Mouse (Mus musculus): Measurements from ENCODE around the gene Clk1. TPM values are rescaled to one million over a fixed set of nuclear protein-coding genes. Genes with fewer than 3 reads are reported as not detected.

Clk1 gene
- polyA plus RNA-seq (2015; fragmentation: Nextera tagmentation; extraction: Ambion mirVana): 191 and 204 TPM in 2 replicates

DNA sequence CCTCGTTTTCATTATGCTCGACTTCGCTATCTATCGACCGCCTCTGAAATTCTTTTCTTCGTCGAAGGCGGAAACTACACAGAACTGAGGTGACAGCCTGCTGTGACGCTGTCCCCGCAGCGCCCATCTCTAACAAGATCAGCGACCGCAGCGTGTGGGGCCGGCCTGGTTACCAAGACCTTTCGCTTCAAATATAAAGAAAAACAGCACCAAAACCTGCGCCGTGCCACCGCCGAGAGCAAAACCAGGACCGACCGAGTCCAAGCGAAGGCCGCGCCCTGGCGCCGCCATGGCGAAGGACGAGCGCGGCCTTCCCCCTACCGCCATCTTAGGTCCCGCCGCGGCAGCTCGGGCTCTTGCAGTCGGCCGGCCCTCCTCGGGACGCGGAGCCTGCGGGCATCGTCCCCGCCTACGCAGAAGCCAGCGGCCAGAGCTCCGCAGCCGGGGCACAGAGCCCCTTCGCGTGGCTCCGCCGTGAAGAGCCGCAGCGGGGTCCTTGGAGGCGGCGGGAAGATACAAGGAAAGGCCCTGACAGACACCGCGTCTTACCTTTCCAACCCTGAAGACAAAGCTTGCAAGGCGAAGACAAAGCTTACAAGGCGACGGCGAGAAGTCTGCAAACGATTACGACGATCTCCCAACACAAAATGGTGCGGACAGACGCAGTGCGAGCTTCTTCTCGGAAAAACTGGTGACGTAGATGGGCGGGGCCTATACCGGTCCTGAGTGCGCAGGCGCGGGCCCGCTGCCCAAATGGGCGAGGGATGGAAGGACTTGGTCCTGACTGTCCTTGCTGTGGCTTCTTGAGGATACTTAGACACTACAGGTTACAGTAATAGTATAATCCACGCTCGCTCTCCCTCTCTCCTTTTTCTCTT lies at the start of gene Clk1:
Gene Clk1, minus strand, starts transcription at position 696 of the 878 bp plus-strand sequence.
- ATAC-seq (ENCODE audit: low FRiP score, low TSS enrichment): peak; percentile 93
- Histone ChIP-seq H3K4me3 (ENCODE audit: low read length) (peak within 1 kb of the TSS; percentile 100), H3K4me2 (replicated peaks; ENCODE audit: low read depth, low read length) (peak within 1 kb of the TSS; percentile 84), H3K27me3 (ENCODE audit: insufficient read depth, low read length) (no peaks in the 10 kb centered on the region), H3K9me3 (ENCODE audit: low read length) (no peaks in the 10 kb centered on the region), H3K36me3 (ENCODE audit: insufficient read depth, low read length) (peaks cover 24% of the 10 kb centered on the region), H3K4me1 (ENCODE audit: insufficient read depth, low read length) (peaks cover 24% of the 10 kb centered on the region), H3K9ac (replicated peaks; ENCODE audit: low read length) (peak within 1 kb of the TSS; percentile 100), H3K27ac (ENCODE audit: low read length) (peak within 1 kb of the TSS; percentile 99)
- under 1% methylated on average over 79 of the region's 79 CpGs for WGBS

DNA sequence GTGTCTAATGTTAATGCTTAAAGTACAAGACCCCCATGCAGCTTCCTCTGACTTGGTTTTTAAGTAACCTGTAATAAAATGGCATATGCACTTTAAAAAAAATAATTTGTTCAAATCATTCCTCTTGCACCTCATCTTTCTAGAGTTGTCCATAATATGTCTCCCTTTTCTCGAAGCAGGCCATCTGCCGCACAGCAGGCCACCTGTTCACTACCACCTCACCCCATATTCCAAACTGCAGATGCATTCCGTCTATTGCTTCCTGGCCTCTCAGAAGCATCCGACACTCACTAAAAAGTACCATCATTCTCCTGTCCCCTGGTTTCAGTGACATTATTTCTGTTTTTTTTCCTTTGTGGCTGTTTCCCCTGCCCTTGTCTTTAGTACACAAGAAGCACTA lies 41.7 kb upstream of the Clk1 start:
- Histone ChIP-seq H3K4me2 (replicated peaks; ENCODE audit: low read depth, low read length) (no peak overlapping the region), H3K9ac (replicated peaks; ENCODE audit: low read length) (no peak overlapping the region), H3K36me3 (ENCODE audit: insufficient read depth, low read length) (peaks cover 53% of the 10 kb centered on the region), H3K27me3 (ENCODE audit: insufficient read depth, low read length) (no peaks in the 10 kb centered on the region), H3K4me1 (ENCODE audit: insufficient read depth, low read length) (no peaks in the 10 kb centered on the region), H3K27ac (ENCODE audit: low read length) (no peak overlapping the region), H3K4me3 (ENCODE audit: low read length) (no peak overlapping the region), H3K9me3 (ENCODE audit: low read length) (no peaks in the 10 kb centered on the region)
- 94% methylated on average over 4 of the region's 4 CpGs for WGBS
- ATAC-seq (ENCODE audit: low FRiP score, low TSS enrichment): no peak

GRCm38 (mm10) chr1:58465042-58465441 lies 41.2 kb upstream of the Clk1 start:
- Histone ChIP-seq H3K9ac (replicated peaks; ENCODE audit: low read length) (no peak overlapping the region), H3K4me1 (ENCODE audit: insufficient read depth, low read length) (no peaks in the 10 kb centered on the region), H3K36me3 (ENCODE audit: insufficient read depth, low read length) (peaks cover 54% of the 10 kb centered on the region), H3K4me2 (replicated peaks; ENCODE audit: low read depth, low read length) (no peak overlapping the region), H3K27ac (ENCODE audit: low read length) (no peak overlapping the region), H3K9me3 (ENCODE audit: low read length) (no peaks in the 10 kb centered on the region), H3K27me3 (ENCODE audit: insufficient read depth, low read length) (no peaks in the 10 kb centered on the region), H3K4me3 (ENCODE audit: low read length) (no peak overlapping the region)
- no peak for ATAC-seq (ENCODE audit: low FRiP score, low TSS enrichment)
- 88% methylated on average over 4 of the region's 4 CpGs for whole genome bisulfite sequencing

DNA sequence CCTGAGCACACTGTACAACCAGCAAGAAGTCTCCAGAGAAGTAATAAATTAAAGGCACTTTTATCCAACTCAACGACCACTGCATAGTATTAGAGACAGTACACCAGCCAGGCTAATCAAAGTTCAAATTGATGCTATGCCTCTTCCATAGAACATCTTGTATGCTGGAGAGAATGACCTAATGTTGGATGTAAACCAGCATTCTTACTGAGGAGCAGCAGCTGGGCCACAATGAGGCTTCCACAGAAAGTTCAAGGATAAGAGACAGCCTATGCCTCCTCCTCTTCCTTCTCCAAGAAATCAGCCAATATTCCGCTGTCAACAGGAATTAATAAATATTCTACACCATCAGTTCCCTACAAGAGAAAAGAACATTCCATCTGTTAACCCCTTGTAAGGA lies 40.1 kb upstream of the Clk1 start:
- Histone ChIP-seq H3K4me2 (replicated peaks; ENCODE audit: low read depth, low read length) (no peak overlapping the region), H3K27ac (ENCODE audit: low read length) (no peak overlapping the region), H3K4me3 (ENCODE audit: low read length) (no peak overlapping the region), H3K9ac (replicated peaks; ENCODE audit: low read length) (no peak overlapping the region), H3K27me3 (ENCODE audit: insufficient read depth, low read length) (no peaks in the 10 kb centered on the region), H3K36me3 (ENCODE audit: insufficient read depth, low read length) (peaks cover 50% of the 10 kb centered on the region), H3K4me1 (ENCODE audit: insufficient read depth, low read length) (no peaks in the 10 kb centered on the region), H3K9me3 (ENCODE audit: low read length) (no peaks in the 10 kb centered on the region)
- WGBS: 66% methylated on average over 2 of the region's 2 CpGs
- ATAC-seq (ENCODE audit: low FRiP score, low TSS enrichment): no peak

DNA sequence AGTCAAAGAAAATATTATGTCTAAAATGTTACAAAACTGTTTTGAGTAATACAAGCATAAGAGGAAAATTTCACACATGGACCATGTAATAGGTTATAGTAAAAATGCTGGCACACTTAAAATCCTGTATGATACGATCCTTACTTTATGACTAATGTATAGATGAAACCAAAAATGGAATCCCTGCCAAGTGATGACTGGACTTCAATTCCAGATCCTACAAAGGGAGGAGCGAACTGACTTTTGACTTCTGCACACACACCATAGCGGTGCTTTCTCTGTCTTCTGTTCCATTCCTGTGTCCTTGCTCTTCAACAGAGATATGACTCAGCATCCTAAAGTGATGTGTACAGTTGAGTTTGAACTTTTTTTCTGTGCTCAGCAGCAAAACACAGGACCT lies 36.7 kb upstream of the Clk1 start:
- Histone ChIP-seq H3K4me3 (ENCODE audit: low read length) (no peak overlapping the region), H3K9ac (replicated peaks; ENCODE audit: low read length) (no peak overlapping the region), H3K4me2 (replicated peaks; ENCODE audit: low read depth, low read length) (no peak overlapping the region), H3K4me1 (ENCODE audit: insufficient read depth, low read length) (no peaks in the 10 kb centered on the region), H3K27ac (ENCODE audit: low read length) (no peak overlapping the region), H3K27me3 (ENCODE audit: insufficient read depth, low read length) (no peaks in the 10 kb centered on the region), H3K36me3 (ENCODE audit: insufficient read depth, low read length) (peaks cover 70% of the 10 kb centered on the region), H3K9me3 (ENCODE audit: low read length) (no peaks in the 10 kb centered on the region)
- 96% methylated on average over 3 of the region's 3 CpGs for WGBS
- ATAC-seq (ENCODE audit: low FRiP score, low TSS enrichment): no peak

- no peak overlapping the region for H3K4me2 ChIP-seq (replicated peaks; ENCODE audit: low read depth, low read length)
- no peak for ATAC-seq (ENCODE audit: low FRiP score, low TSS enrichment)
- H3K36me3 ChIP-seq (ENCODE audit: insufficient read depth, low read length): peaks cover 70% of the 10 kb centered on the region
- H3K4me3 ChIP-seq (ENCODE audit: low read length): no peak overlapping the region
- H3K27me3 ChIP-seq (ENCODE audit: insufficient read depth, low read length): no peaks in the 10 kb centered on the region
- no peak overlapping the region for H3K27ac ChIP-seq (ENCODE audit: low read length)
- WGBS: 72% methylated on average over 2 of the region's 2 CpGs
- H3K4me1 ChIP-seq (ENCODE audit: insufficient read depth, low read length): no peaks in the 10 kb centered on the region
- no peaks in the 10 kb centered on the region for H3K9me3 ChIP-seq (ENCODE audit: low read length)
- H3K9ac ChIP-seq (replicated peaks; ENCODE audit: low read length): no peak overlapping the region
Observed at GRCm38 (mm10) chr1:58458867-58459266, 35.0 kb upstream of the Clk1 start.

- Histone ChIP-seq H3K27me3 (ENCODE audit: insufficient read depth, low read length) (no peaks in the 10 kb centered on the region), H3K4me2 (replicated peaks; ENCODE audit: low read depth, low read length) (no peak overlapping the region), H3K27ac (ENCODE audit: low read length) (no peak overlapping the region), H3K9me3 (ENCODE audit: low read length) (no peaks in the 10 kb centered on the region), H3K9ac (replicated peaks; ENCODE audit: low read length) (no peak overlapping the region), H3K4me1 (ENCODE audit: insufficient read depth, low read length) (no peaks in the 10 kb centered on the region), H3K4me3 (ENCODE audit: low read length) (no peak overlapping the region), H3K36me3 (ENCODE audit: insufficient read depth, low read length) (peaks cover 77% of the 10 kb centered on the region)
- WGBS: 80% methylated on average over 5 of the region's 5 CpGs
- no peak for ATAC-seq (ENCODE audit: low FRiP score, low TSS enrichment)
Observed at GRCm38 (mm10) chr1:58458175-58458574, 34.3 kb upstream of the Clk1 start.

DNA sequence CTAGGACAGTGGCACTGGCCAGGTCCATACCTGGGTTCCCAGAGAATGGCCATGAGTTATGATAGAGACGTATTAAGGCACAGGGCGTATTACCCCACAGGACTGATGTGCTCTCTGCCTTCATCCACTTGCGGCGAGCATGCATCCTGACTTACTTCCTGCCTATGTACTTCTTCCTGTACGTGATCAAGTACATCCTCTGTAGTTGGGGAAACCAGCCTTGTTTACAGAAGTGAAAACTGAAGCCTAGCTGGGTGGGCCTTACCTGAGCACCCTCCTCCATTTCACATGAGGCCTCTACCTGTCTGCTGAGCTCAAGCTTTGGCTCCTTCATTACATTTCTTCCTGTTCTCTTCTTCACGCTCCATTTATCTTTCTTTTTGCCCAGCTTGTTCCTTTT lies 30.4 kb upstream of the Clk1 start:
- Histone ChIP-seq H3K36me3 (ENCODE audit: insufficient read depth, low read length) (peaks cover 71% of the 10 kb centered on the region), H3K4me1 (ENCODE audit: insufficient read depth, low read length) (no peaks in the 10 kb centered on the region), H3K9ac (replicated peaks; ENCODE audit: low read length) (no peak overlapping the region), H3K9me3 (ENCODE audit: low read length) (no peaks in the 10 kb centered on the region), H3K4me2 (replicated peaks; ENCODE audit: low read depth, low read length) (no peak overlapping the region), H3K27me3 (ENCODE audit: insufficient read depth, low read length) (no peaks in the 10 kb centered on the region), H3K4me3 (ENCODE audit: low read length) (no peak overlapping the region), H3K27ac (ENCODE audit: low read length) (no peak overlapping the region)
- no peak for ATAC-seq (ENCODE audit: low FRiP score, low TSS enrichment)
- WGBS: 89% methylated on average over 6 of the region's 6 CpGs

DNA sequence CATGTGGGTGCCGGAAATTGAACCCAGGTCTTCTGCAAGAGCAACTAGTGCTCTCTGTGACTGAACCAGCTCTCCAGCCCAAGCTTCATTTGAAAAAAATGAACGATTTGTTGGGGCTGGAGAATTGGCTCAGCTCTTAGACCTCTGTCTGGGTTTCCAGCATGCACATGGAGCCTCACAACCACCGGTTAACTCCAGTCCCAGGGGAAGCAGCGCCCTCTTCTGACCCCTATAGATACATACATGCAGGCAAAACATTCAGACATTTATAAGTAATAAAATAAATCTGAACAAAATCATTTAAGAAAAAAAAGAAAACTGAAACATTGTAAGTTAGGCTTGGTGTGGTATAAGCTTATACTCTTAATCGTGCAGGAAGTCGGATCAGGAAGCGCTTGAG lies 24.5 kb upstream of the Clk1 start:
- no peak overlapping the region for H3K4me2 ChIP-seq (replicated peaks; ENCODE audit: low read depth, low read length)
- H3K36me3 ChIP-seq (ENCODE audit: insufficient read depth, low read length): peaks cover 30% of the 10 kb centered on the region
- H3K4me1 ChIP-seq (ENCODE audit: insufficient read depth, low read length): peaks cover 14% of the 10 kb centered on the region; the same call in 1 of the 2 replicates
- H3K4me3 ChIP-seq (ENCODE audit: low read length): no peak overlapping the region
- ATAC-seq (ENCODE audit: low FRiP score, low TSS enrichment): no peak
- 85% methylated on average over 7 of the region's 7 CpGs for whole genome bisulfite sequencing
- H3K9me3 ChIP-seq (ENCODE audit: low read length): no peaks in the 10 kb centered on the region
- no peak overlapping the region for H3K9ac ChIP-seq (replicated peaks; ENCODE audit: low read length)
- H3K27ac ChIP-seq (ENCODE audit: low read length): no peak overlapping the region
- no peaks in the 10 kb centered on the region for H3K27me3 ChIP-seq (ENCODE audit: insufficient read depth, low read length)

GRCm38 (mm10) chr1:58447766-58448165 lies 23.9 kb upstream of the Clk1 start:
- WGBS: 75% methylated on average over 7 of the region's 7 CpGs
- Histone ChIP-seq H3K9me3 (ENCODE audit: low read length) (no peaks in the 10 kb centered on the region), H3K36me3 (ENCODE audit: insufficient read depth, low read length) (peaks cover 23% of the 10 kb centered on the region), H3K27ac (ENCODE audit: low read length) (no peak overlapping the region), H3K4me1 (ENCODE audit: insufficient read depth, low read length) (peaks cover 14% of the 10 kb centered on the region; the same call in 1 of the 2 replicates), H3K4me2 (replicated peaks; ENCODE audit: low read depth, low read length) (no peak overlapping the region), H3K9ac (replicated peaks; ENCODE audit: low read length) (no peak overlapping the region), H3K27me3 (ENCODE audit: insufficient read depth, low read length) (no peaks in the 10 kb centered on the region), H3K4me3 (ENCODE audit: low read length) (no peak overlapping the region)
- no peak for ATAC-seq (ENCODE audit: low FRiP score, low TSS enrichment)
